ENCODE assay signal across 15 mouse cellular contexts in genomic region chr3:95907613-95908012, GRCm38 (mm10). TPM values are rescaled to one million over a fixed set of nuclear protein-coding genes. Genes with fewer than 3 reads are reported as not detected.
DNase-seq lines count a peak whose midpoint lies in the region; ATAC-seq and TF ChIP-seq lines count a peak whose summit lies in the region.
"Had no signal": no experiment of that assay in that cellular context is flagged by ENCODE, and none has a peak within 500 bp of the region (broad histone marks: within the 10 kb centered on the region; RNA-seq: fewer than 3 reads in every experiment).

No protein-coding gene starts in this region.

- no peaks in the 10 kb centered on the region for H3K36me3 ChIP-seq in limb, embryonic 12.5 days
- no peaks in the 10 kb centered on the region for H3K36me3 ChIP-seq in limb, embryonic 10.5 days
- peaks cover 0 to 4% of the 10 kb centered on the region in 2 experiments; a peak in 1 of 4 replicates for H3K36me3 ChIP-seq in MEL (ENCODE audit: control insufficient read depth in 1 of 2, insufficient read depth in 2 of 2, low read length in 2 of 2)
- no peaks in the 10 kb centered on the region for H3K36me3 ChIP-seq in midbrain, embryonic 10.5 days
- H3K36me3 ChIP-seq: forebrain, embryonic 10.5 days; G1E; hindbrain, embryonic 12.5 days; hindbrain, embryonic 15.5 days had no signal

- H3K79me2 ChIP-seq in MEL (ENCODE audit: control insufficient read depth, insufficient read depth, low read length, poor library complexity), result no peaks in the 10 kb centered on the region

- H3K9me3 ChIP-seq in limb, embryonic 12.5 days, result no peaks in the 10 kb centered on the region
- H3K9me3 ChIP-seq in limb, embryonic 10.5 days (replicated peaks), result no peaks in the 10 kb centered on the region
- no peaks in the 10 kb centered on the region for H3K9me3 ChIP-seq in MEL (replicated peaks; ENCODE audit: insufficient read depth, low read length)
- H3K9me3 ChIP-seq in midbrain, embryonic 10.5 days (replicated peaks), result no peaks in the 10 kb centered on the region
- H3K9me3 ChIP-seq: forebrain, embryonic 10.5 days; forebrain, embryonic 13.5 days; G1E; hindbrain, embryonic 12.5 days; hindbrain, embryonic 15.5 days had no signal

- 0 out of 2 replicates have a peak, but pooled peaks cover 3% of the 10 kb centered on the region for H3K27me3 ChIP-seq in limb, embryonic 12.5 days
- H3K27me3 ChIP-seq in limb, embryonic 10.5 days (ENCODE audit: low read depth, poor library complexity, severe bottlenecking), result 0 out of 2 replicates have a peak, but pooled peaks cover 5% of the 10 kb centered on the region
- H3K27me3 ChIP-seq in MEL (ENCODE audit: control insufficient read depth in 1 of 2, insufficient read depth in 2 of 2, low read length in 2 of 2) (peaks cover 8 to 22% of the 10 kb centered on the region in 2 experiments; a peak in 3 of 4 replicates), Patski (no peaks in the 10 kb centered on the region)
- peaks cover 10% of the 10 kb centered on the region for H3K27me3 ChIP-seq in midbrain, embryonic 10.5 days (ENCODE audit: low read depth, poor library complexity, severe bottlenecking)

- TF ChIP-seq POLR2A in MEL (IDR thresholded peaks at IDR 0.05; ENCODE audit: control insufficient read depth in 1 of 2, insufficient read depth in 1 of 2, low read depth in 1 of 2, low read length in 2 of 2, poor library complexity in 1 of 2), result no peak

- H3K4me1 ChIP-seq in limb, embryonic 12.5 days (replicated peaks), result peaks cover 34% of the 10 kb centered on the region
- H3K4me1 ChIP-seq in limb, embryonic 10.5 days, result peaks cover 44% of the 10 kb centered on the region
- peaks cover 0 to 5% of the 10 kb centered on the region in 2 experiments; a peak in 2 of 4 replicates for H3K4me1 ChIP-seq in MEL (ENCODE audit: control insufficient read depth in 1 of 2, insufficient read depth in 2 of 2, low read length in 2 of 2)
- H3K4me1 ChIP-seq in midbrain, embryonic 10.5 days, result peaks cover 46% of the 10 kb centered on the region

- H3K4me2 ChIP-seq in limb, embryonic 12.5 days, result 0 out of 2 replicates have a peak overlapping the region, but pooled peaks have one; percentile 93

- TF ChIP-seq RAD21 in MEL (IDR thresholded peaks at IDR 0.05; ENCODE audit: low read depth, low read length), result no peak

- no peak for DNase-seq in limb, embryonic 10.5 days (ENCODE audit: low spot score)
- DNase-seq in MEL (ENCODE audit: low read depth, low spot score) (no peak), Patski (ENCODE audit: low read depth, low spot score) (peak; percentile 100)
- no peak for DNase-seq in gastrocnemius, postnatal 14 days
- no peak for DNase-seq in midbrain, embryonic 10.5 days (ENCODE audit: low spot score)
- DNase-seq: cerebellum, adult 11-12 months; cerebellum, adult 9-10 months had no signal

- in situ Hi-C loops in Patski (cut with MboI; ENCODE audit: low pct_unique_long_range_greater_than_20kb), result no loop called here

- POLR2A ChIA-PET in Patski (lab: Charles Lee), result interaction anchor here (0.6 to 2.1 kb wide), 7 partner anchors 16 to 269 kb away, joined by 3 to 16 read pairs (median 5); partner anchors contain the start of gene Ciart

- TF ChIP-seq CTCF in MEL (IDR thresholded peaks at IDR 0.05 in 2 of 3, conservative IDR thresholded peaks at IDR 0.05 in 1 of 3; ENCODE audit: control insufficient read depth in 1 of 3, insufficient read depth in 1 of 3, low read depth in 2 of 3, low read length in 3 of 3, poor library complexity in 1 of 3, severe bottlenecking in 1 of 3) (no peak), Patski (IDR thresholded peaks at IDR 0.05) (no peak)

- intact Hi-C loops in gastrocnemius, postnatal 14 days (cut with DNase I; ENCODE audit: low total_unique reads), result loop anchor here (2.0 to 5.0 kb wide), 2 partner anchors 25 to 45 kb away; partner anchors contain the start of gene Ciart

- no peak overlapping the region for H3K4me3 ChIP-seq in limb, embryonic 12.5 days (replicated peaks)
- H3K4me3 ChIP-seq in limb, embryonic 10.5 days, result no peak overlapping the region
- H3K4me3 ChIP-seq in MEL (ENCODE audit: control insufficient read depth in 1 of 2, insufficient read depth in 1 of 2, low read depth in 2 of 2, low read length in 2 of 2), result no peak overlapping the region; a peak in 2 of 4 replicates
- H3K4me3 ChIP-seq in midbrain, embryonic 10.5 days, result no peak overlapping the region

- WGBS in limb, embryonic 12.5 days, result 31% methylated on average over 4 of the region's 4 CpGs
- WGBS in limb, embryonic 10.5 days, result 52% methylated on average over 4 of the region's 4 CpGs
- 54% methylated on average over 4 of the region's 4 CpGs for WGBS in midbrain, embryonic 10.5 days

- H3K9ac ChIP-seq in limb, embryonic 12.5 days (replicated peaks), result no peak overlapping the region
- H3K9ac ChIP-seq in MEL (ENCODE audit: control insufficient read depth, low read depth, low read length, poor library complexity, severe bottlenecking), result peak overlapping the region; percentile 63
- H3K9ac ChIP-seq: forebrain, embryonic 13.5 days; hindbrain, embryonic 12.5 days; hindbrain, embryonic 15.5 days had no signal

- H3K27ac ChIP-seq in limb, embryonic 12.5 days, result no peak overlapping the region
- H3K27ac ChIP-seq in limb, embryonic 10.5 days, result no peak overlapping the region
- no peak overlapping the region for H3K27ac ChIP-seq in MEL (ENCODE audit: control insufficient read depth, low read depth, low read length)
- no peak overlapping the region for H3K27ac ChIP-seq in midbrain, embryonic 10.5 days (replicated peaks)
- H3K27ac ChIP-seq: forebrain, embryonic 13.5 days; hindbrain, embryonic 12.5 days; hindbrain, embryonic 15.5 days had no signal

- ATAC-seq in limb, embryonic 12.5 days (ENCODE audit: insufficient number of reproducible peaks, insufficient read depth, low FRiP score, low TSS enrichment, low read depth), result no peak
- peak; percentile 63 for ATAC-seq in Patski
- ATAC-seq: forebrain, embryonic 13.5 days; forebrain, embryonic 16.5 days had no signal

- CTCF ChIA-PET in Patski (lab: Charles Lee), result interaction anchor here (0.9 to 6.0 kb wide), 22 partner anchors 9 to 220 kb away, joined by 3 to 46 read pairs (median 5); partner anchors contain the start of genes Adamtsl4, Ciart and Mrps21

- no peak for TF ChIP-seq EP300 in MEL (IDR thresholded peaks at IDR 0.05; ENCODE audit: low read depth in 1 of 2, low read length in 2 of 2)

TF ChIP-seq in MEL, 35 proteins besides CTCF, POLR2A, EP300 and RAD21 (continues in another document):
- TF ChIP-seq MAFK (IDR thresholded peaks at IDR 0.05; ENCODE audit: borderline replicate concordance, low read depth, low read length) (no peak), ZNF384 (IDR thresholded peaks at IDR 0.05; ENCODE audit: low read depth, low read length) (no peak), E2F4 (IDR thresholded peaks at IDR 0.05; ENCODE audit: borderline replicate concordance, low read depth, low read length) (no peak)

RNA-seq across cellular contexts. Expression of gene Car14, which starts 3.1 kb away (rescaled TPM):
- 74.2 and 78.4 TPM in 2 replicates for polyA plus RNA-seq in limb, embryonic 12.5 days (2016; fragmentation: Nextera tagmentation; extraction: Ambion mirVana)
- 161 and 187 TPM in 2 replicates for polyA plus RNA-seq in limb, embryonic 10.5 days (2016; fragmentation: Nextera tagmentation; extraction: Ambion mirVana)
- total RNA-seq in MEL (2012; rRNA removed), result 0.15 TPM in 1 of 2 replicates, not detected in the other
- under 1 TPM in 1 of 2 experiments, not detected in 1; 0.38 TPM for polyA plus RNA-seq in MEL (2012; ENCODE audit: insufficient read depth in 1 of 2, insufficient read length in 2 of 2, low read depth in 1 of 2, low replicate concordance in 2 of 2, missing spikeins in 1 of 2)
- polyA plus RNA-seq in Patski (2021), result 1.2 TPM
- total RNA-seq in gastrocnemius, postnatal 14 days (2021), result 10 to 100 TPM; 39.2 to 64.9 TPM
- polyA plus RNA-seq in midbrain, embryonic 10.5 days (2016; fragmentation: Nextera tagmentation; extraction: Ambion mirVana), result 67.7 and 93.9 TPM in 2 replicates
- total RNA-seq: hematopoietic stem cell, adult 5-6 weeks had no signal
- polyA plus RNA-seq: G1E had no signal

RNA-seq across cellular contexts. Expression of gene Aph1a, which starts 13.8 kb away (rescaled TPM):
- polyA plus RNA-seq in limb, embryonic 12.5 days (2016; fragmentation: Nextera tagmentation; extraction: Ambion mirVana), result 29.0 and 31.5 TPM in 2 replicates
- polyA plus RNA-seq in limb, embryonic 10.5 days (2016; fragmentation: Nextera tagmentation; extraction: Ambion mirVana), result 24.3 and 24.5 TPM in 2 replicates
- total RNA-seq in MEL (2012; rRNA removed), result 110 and 127 TPM in 2 replicates
- 100 to 1,000 TPM in 1 of 2 experiments, not detected in 1; 170 TPM for polyA plus RNA-seq in MEL (2012; ENCODE audit: insufficient read depth in 1 of 2, insufficient read length in 2 of 2, low read depth in 1 of 2, low replicate concordance in 2 of 2, missing spikeins in 1 of 2)
- 297 TPM for polyA plus RNA-seq in Patski (2021)
- total RNA-seq in gastrocnemius, postnatal 14 days (2021), result 10 to 100 TPM; 53.0 to 56.6 TPM
- polyA plus RNA-seq in midbrain, embryonic 10.5 days (2016; fragmentation: Nextera tagmentation; extraction: Ambion mirVana), result 31.1 and 37.4 TPM in 2 replicates

RNA-seq across cellular contexts. Expression of gene BC028528, which starts 15.8 kb away (rescaled TPM):
- 11.1 and 11.6 TPM in 2 replicates for polyA plus RNA-seq in limb, embryonic 12.5 days (2016; fragmentation: Nextera tagmentation; extraction: Ambion mirVana)
- polyA plus RNA-seq in limb, embryonic 10.5 days (2016; fragmentation: Nextera tagmentation; extraction: Ambion mirVana), result 7.9 and 11.4 TPM in 2 replicates
- total RNA-seq in MEL (2012; rRNA removed), result 7.4 and 12.2 TPM in 2 replicates
- polyA plus RNA-seq in MEL (2012; ENCODE audit: insufficient read depth in 1 of 2, insufficient read length in 2 of 2, low read depth in 1 of 2, low replicate concordance in 2 of 2, missing spikeins in 1 of 2) (10 to 100 TPM in 1 of 2 experiments, not detected in 1; 13.6 TPM), Patski (2021) (0.67 TPM)
- 10 to 100 TPM; 14.2 to 17.0 TPM for total RNA-seq in gastrocnemius, postnatal 14 days (2021)
- polyA plus RNA-seq in midbrain, embryonic 10.5 days (2016; fragmentation: Nextera tagmentation; extraction: Ambion mirVana), result 8.1 and 9.6 TPM in 2 replicates
- polyA plus RNA-seq: G1E had no signal

RNA-seq across cellular contexts. Expression of gene Anp32e, which starts 21.4 kb away (rescaled TPM):
- 304 and 327 TPM in 2 replicates for polyA plus RNA-seq in limb, embryonic 12.5 days (2016; fragmentation: Nextera tagmentation; extraction: Ambion mirVana)
- 344 and 367 TPM in 2 replicates for polyA plus RNA-seq in limb, embryonic 10.5 days (2016; fragmentation: Nextera tagmentation; extraction: Ambion mirVana)
- total RNA-seq in MEL (2012; rRNA removed), result 159 and 197 TPM in 2 replicates
- polyA plus RNA-seq in MEL (2012; ENCODE audit: insufficient read depth in 1 of 2, insufficient read length in 2 of 2, low read depth in 1 of 2, low replicate concordance in 2 of 2, missing spikeins in 1 of 2) (100 to 1,000 TPM; 412 to 748 TPM), Patski (2021) (224 TPM)
- 10 to 100 TPM; 74.2 to 78.4 TPM for total RNA-seq in gastrocnemius, postnatal 14 days (2021)
- 366 and 378 TPM in 2 replicates for polyA plus RNA-seq in midbrain, embryonic 10.5 days (2016; fragmentation: Nextera tagmentation; extraction: Ambion mirVana)

RNA-seq across cellular contexts. Expression of gene Ciart, which starts 25.6 kb away (rescaled TPM):
- 8.5 and 10.2 TPM in 2 replicates for polyA plus RNA-seq in limb, embryonic 12.5 days (2016; fragmentation: Nextera tagmentation; extraction: Ambion mirVana)
- 8.8 and 10.5 TPM in 2 replicates for polyA plus RNA-seq in limb, embryonic 10.5 days (2016; fragmentation: Nextera tagmentation; extraction: Ambion mirVana)
- 4.9 and 18.5 TPM in 2 replicates for total RNA-seq in MEL (2012; rRNA removed)
- 10 to 100 TPM in 1 of 2 experiments, not detected in 1; 23.8 TPM for polyA plus RNA-seq in MEL (2012; ENCODE audit: insufficient read depth in 1 of 2, insufficient read length in 2 of 2, low read depth in 1 of 2, low replicate concordance in 2 of 2, missing spikeins in 1 of 2)
- polyA plus RNA-seq in Patski (2021), result 6.8 TPM
- total RNA-seq in gastrocnemius, postnatal 14 days (2021), result 1 to 10 TPM in 1 of 2 experiments, under 1 TPM in 1; 0.90 to 1.7 TPM
- 7.9 and 12.3 TPM in 2 replicates for polyA plus RNA-seq in midbrain, embryonic 10.5 days (2016; fragmentation: Nextera tagmentation; extraction: Ambion mirVana)

Comparison
In these comparisons a context has a peak if more than half of its experiments do, and no peak if none do; other contexts are left out.
1. RNA of gene Car14, which starts 3.1 kb away (polyA plus RNA-seq): 161 to 187 TPM in limb, embryonic 10.5 days, 67.7 to 93.9 TPM in midbrain, embryonic 10.5 days and 74.2 to 78.4 TPM in limb, embryonic 12.5 days; 1.2 TPM in Patski (single experiment) and 0.38 TPM in MEL; every median in the first group is over 10 times any median in the second.